Mouse (Mus musculus) forebrain, embryonic 12.5 days (tissue): ENCODE results near the gene Fa2h. TPM values are rescaled to one million over a fixed set of nuclear protein-coding genes. Genes with fewer than 3 reads are reported as not detected.

ENCODE experiments used
- ATAC-seq: fragments of 200-750 bp; cut with Nextera tagmentation; 2 replicates; pipeline ENCODE4 v1.8.0; 2017; ENCODE audit warnings: moderate TSS enrichment; ENCODE audit not compliant: low FRiP score
- H3K27ac ChIP-seq: fragments of 300-500 bp; sonication (generic); 2 replicates; pipeline ENCODE4 v1.5.1; 2016; ENCODE audit warnings: mild to moderate bottlenecking
- H3K27me3 ChIP-seq: fragments of 300-500 bp; sonication (generic); 2 replicates; pipeline ENCODE4 v1.6.1; 2016; ENCODE audit warnings: mild to moderate bottlenecking
- H3K36me3 ChIP-seq: fragments of 300-500 bp; sonication (generic); replicated peaks from 2 replicates; pipeline ENCODE4 v1.6.1; 2016; ENCODE audit warnings: mild to moderate bottlenecking
- H3K4me1 ChIP-seq: fragments of 300-500 bp; sonication (generic); 2 replicates; pipeline ENCODE4 v1.6.1; 2016
- H3K4me2 ChIP-seq: fragments of 300-500 bp; sonication (generic); 2 replicates; pipeline ENCODE4 v1.6.1; 2016; ENCODE audit warnings: mild to moderate bottlenecking, moderate library complexity
- H3K4me3 ChIP-seq: fragments of 300-500 bp; sonication (generic); replicated peaks from 2 replicates; pipeline ENCODE4 v1.5.1; 2016; ENCODE audit warnings: mild to moderate bottlenecking
- H3K9ac ChIP-seq: fragments of 300-500 bp; sonication (generic); 2 replicates; pipeline ENCODE4 v1.6.1; 2016; ENCODE audit warnings: mild to moderate bottlenecking
- H3K9me3 ChIP-seq: fragments of 300-500 bp; sonication (generic); 2 replicates; pipeline ENCODE4 v1.6.1; 2016
- WGBS: fragments of 180-500 bp; shearing (Covaris S2); methylation state at CpG from one replicate; pipeline ENCODE4 v1.1.7; 2016; 5-methylcytosine and 5-hydroxymethylcytosine counted together
- polyA plus RNA-seq: library from polyadenylated mRNA; unstranded; fragments of >200 nt; fragmentation: Nextera tagmentation; extraction: Ambion mirVana; gene quantifications from 2 replicates; pipeline ENCODE4 v1.2.1, GENCODE M21; 2016

Gene Fa2h
- not detected in 2 replicates for polyA plus RNA-seq

DNA sequence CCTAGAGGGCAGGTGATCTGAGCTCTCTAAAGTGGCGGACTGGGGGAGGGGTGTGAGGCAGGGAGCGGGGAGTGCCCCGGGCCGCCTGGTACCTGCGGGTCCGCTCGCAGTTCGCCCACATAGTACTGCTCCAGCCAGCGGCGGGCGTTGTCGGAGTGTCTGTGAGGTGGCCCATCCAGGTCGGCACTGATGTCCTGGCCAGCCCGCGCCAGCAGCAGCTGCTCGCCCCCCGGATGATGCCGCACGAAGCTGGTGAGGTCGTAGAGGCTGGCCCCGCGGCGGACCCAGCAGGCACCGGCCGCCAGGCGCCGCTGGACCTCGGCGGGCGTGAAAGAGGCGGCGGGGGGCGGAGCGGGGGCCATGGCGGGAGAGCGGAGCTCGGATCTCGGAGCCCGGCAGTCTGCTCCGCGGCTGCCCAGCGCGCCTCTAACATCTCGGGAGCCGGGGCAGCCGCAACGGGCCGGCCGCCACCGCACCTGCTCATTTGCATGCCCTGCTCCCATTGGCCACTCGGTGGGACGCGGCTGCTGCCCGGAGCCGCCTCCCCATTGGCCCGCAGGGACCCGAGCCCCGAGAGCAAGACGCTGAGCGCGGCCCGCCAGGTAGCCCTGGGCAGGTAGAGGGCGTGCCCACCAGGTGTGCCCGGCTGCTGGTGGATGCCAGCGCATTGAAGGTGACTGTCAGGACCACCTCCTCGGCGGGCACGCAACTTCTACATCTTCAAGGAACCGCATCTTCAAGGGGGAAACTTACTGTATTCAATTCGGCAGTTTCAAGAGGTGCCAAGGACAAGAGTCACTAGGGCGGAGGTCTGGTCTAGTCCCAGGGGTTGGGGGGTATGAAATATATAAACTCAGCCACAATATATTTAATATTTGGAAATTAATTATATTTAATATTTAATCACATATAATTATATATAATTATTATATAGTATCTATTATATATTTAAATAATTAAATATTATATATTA, at the start of gene Fa2h:
Fa2h (minus strand) TSS at position 434 of the 973 bp plus-strand sequence.
- H3K4me2 ChIP-seq = peak within 1 kb of the TSS; percentile 88
- peak; percentile 97 for ATAC-seq
- under 1% methylated on average over 71 of the region's 71 CpGs for WGBS
- H3K27me3 ChIP-seq = peaks cover 58% of the 10 kb centered on the region
- H3K9me3 ChIP-seq = no peaks in the 10 kb centered on the region
- peak within 1 kb of the TSS; percentile 50 for H3K9ac ChIP-seq
- H3K36me3 ChIP-seq = no peaks in the 10 kb centered on the region
- no peak within 1 kb of the TSS for H3K27ac ChIP-seq
- H3K4me3 ChIP-seq = peak within 1 kb of the TSS; percentile 53
- H3K4me1 ChIP-seq = peaks cover 11% of the 10 kb centered on the region

DNA sequence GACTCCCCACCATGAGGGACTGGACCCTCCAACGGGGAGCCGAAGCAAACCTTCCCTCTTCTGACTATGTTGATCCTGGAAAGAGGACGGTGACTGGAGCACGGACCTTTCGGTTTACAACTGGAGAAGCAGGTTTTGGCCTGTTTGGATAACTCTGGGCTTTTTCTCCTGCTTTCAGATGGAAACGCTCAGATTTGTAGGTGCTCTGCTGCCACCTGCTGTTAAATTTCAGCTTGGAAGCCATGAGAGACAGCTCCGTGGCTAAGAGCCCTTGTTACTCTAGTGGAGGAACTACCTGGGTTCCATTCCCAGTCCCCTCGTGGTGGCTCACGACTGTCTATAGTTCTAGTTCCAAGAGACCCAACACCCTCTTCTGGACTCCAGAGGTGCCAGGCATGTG, 45.6 kb upstream of the Fa2h start:
- Histone ChIP-seq H3K27ac (no peak overlapping the region), H3K4me2 (no peak overlapping the region)
- ATAC-seq = peak; percentile 36; the same call in 1 of the 2 replicates

DNA sequence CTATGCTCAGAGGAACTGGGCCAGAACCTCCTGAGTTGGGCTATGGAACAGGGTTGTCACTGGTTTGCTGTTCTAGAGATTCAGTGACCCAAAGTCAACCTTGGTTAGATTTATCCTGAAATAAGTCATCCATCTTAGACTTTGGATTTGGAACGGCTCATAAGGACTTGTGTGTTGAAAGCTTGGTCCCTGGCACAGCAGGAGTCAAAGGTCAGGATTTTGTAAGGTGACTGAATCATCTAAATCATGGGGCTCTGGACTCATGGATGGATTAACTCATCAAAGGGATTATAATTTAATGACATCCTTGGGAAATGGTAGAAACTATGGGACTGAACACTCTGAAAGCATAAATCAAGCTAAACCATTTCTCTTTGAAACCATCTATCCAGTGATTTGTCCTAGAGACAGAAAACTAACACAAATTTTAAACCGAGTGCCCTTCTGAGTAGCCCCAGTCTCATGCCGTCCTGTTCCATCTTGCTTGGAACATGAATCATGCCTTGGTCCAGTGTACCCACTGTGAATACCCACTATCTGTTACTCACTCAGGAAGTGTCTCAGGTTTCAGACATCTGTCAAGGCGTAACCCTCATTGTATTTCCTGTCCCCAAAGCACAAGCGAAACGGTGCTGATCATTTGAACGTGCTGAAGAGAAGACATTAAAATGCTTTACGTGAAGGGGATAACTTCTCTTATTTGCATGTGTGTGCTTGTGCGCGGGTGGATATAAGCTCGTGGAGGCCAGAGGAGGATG, 41.6 kb upstream of the Fa2h start:
- WGBS = 74% methylated on average over 11 of the region's 11 CpGs

More for the DNA sequence above, 45.6 kb upstream of the Fa2h start:
- Histone ChIP-seq H3K9me3 (no peaks in the 10 kb centered on the region), H3K9ac (no peak overlapping the region), H3K36me3 (no peaks in the 10 kb centered on the region), H3K27me3 (no peaks in the 10 kb centered on the region), H3K4me1 (no peaks in the 10 kb centered on the region), H3K4me3 (no peak overlapping the region)
- 34% methylated on average over 9 of the region's 9 CpGs for WGBS

DNA sequence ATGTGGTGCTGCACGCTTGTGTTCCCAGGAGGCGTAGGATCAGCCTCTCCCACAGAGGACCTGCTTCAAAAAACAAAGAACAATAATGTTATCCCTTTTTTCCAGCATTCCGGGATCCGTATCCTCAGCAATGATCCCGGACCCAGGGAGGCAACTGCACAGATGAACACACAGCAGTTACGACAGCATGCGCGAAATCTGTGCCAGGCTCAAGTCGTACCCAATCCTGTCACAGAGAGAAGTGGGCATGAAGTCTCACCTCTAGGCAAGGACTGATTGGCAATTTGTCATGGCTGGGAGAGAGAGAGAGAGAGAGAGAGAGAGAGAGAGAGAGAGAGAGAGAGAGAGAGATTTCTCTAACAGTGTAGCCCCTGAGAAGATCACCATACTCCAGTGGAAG, 31.0 kb upstream of the Fa2h start:
- ATAC-seq = no peak
- 92% methylated on average over 9 of the region's 9 CpGs for WGBS
- no peak overlapping the region for H3K4me3 ChIP-seq
- no peak overlapping the region for H3K4me2 ChIP-seq
- H3K27ac ChIP-seq = no peak overlapping the region
- no peaks in the 10 kb centered on the region for H3K9me3 ChIP-seq
- H3K9ac ChIP-seq = no peak overlapping the region
- H3K4me1 ChIP-seq = no peaks in the 10 kb centered on the region
- no peaks in the 10 kb centered on the region for H3K36me3 ChIP-seq
- no peaks in the 10 kb centered on the region for H3K27me3 ChIP-seq

More for the DNA sequence above, 41.6 kb upstream of the Fa2h start:
- H3K9ac ChIP-seq = no peak overlapping the region
- no peak for ATAC-seq
- H3K27ac ChIP-seq = no peak overlapping the region
- H3K4me1 ChIP-seq = no peaks in the 10 kb centered on the region
- H3K9me3 ChIP-seq = no peaks in the 10 kb centered on the region
- no peaks in the 10 kb centered on the region for H3K36me3 ChIP-seq
- no peak overlapping the region for H3K4me2 ChIP-seq
- H3K27me3 ChIP-seq = no peaks in the 10 kb centered on the region
- H3K4me3 ChIP-seq = no peak overlapping the region

DNA sequence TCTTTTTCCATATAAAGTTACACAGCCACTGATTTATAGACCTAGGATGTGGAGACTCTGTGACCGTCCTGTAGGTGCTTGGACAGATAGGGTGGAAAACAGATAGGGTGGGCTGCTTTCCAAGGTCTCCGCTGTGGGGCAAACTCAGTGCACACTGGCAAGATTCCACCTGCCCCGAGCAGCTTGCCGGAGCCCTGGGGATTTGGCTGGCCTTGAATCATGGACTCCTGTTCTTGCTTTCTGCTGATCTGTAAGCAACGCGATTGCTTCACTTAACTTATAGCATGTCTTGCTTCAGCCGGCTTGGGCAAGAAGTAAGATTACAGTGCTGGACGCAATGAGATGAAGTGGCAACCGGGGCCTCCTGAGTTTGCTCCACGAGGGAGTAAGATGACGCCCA, 30.6 kb upstream of the Fa2h start:
- Histone ChIP-seq H3K9me3 (no peaks in the 10 kb centered on the region), H3K36me3 (no peaks in the 10 kb centered on the region), H3K4me3 (no peak overlapping the region), H3K4me1 (no peaks in the 10 kb centered on the region), H3K4me2 (no peak overlapping the region), H3K9ac (no peak overlapping the region), H3K27ac (no peak overlapping the region), H3K27me3 (no peaks in the 10 kb centered on the region)
- ATAC-seq = no peak
- 90% methylated on average over 11 of the region's 11 CpGs for WGBS

DNA sequence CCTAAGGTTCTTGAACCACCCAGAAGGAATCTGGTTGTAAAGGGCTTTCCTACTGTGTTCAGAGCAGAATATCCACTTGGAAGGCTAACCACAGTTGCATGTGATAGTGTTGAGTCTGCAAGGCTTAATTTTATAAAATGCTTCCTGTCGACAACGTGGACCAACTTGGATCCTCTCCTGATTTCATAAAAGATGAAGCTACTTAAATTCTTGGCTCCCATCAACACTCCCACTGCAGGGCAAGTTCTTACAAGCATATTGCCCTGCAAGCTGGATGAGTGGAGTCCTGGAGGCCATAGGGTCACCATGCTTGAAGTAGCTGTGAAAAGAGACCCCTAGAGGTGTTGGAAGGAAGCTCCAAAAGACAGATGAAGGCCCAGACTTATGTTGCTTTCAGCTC, 29.0 kb upstream of the Fa2h start:
- Histone ChIP-seq H3K9me3 (no peaks in the 10 kb centered on the region), H3K9ac (no peak overlapping the region), H3K27ac (no peak overlapping the region), H3K36me3 (no peaks in the 10 kb centered on the region), H3K4me2 (no peak overlapping the region), H3K27me3 (no peaks in the 10 kb centered on the region), H3K4me1 (no peaks in the 10 kb centered on the region), H3K4me3 (no peak overlapping the region)
- no peak for ATAC-seq
- 95% methylated on average over 2 of the region's 2 CpGs for WGBS

DNA sequence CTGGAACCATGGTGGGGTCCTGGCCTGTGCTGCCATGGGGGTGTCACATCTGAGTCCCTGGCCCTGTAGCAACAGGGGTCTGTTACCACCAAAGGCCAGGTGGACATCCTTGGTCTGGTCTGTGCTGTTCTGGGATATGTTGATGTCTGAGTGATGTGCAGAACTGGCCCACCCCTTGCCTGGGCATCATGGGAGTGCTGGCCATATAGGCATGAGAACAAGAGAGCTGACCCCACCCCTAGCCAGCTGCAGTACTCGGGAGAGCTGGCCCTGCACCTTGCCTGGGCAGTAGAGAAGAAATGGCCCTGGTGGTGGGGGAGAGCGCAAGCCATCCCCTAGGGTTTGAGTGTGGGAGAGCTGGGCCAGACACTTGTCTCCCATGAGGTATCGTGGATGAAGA, 25.5 kb upstream of the Fa2h start:
- no peaks in the 10 kb centered on the region for H3K27me3 ChIP-seq
- H3K4me2 ChIP-seq = no peak overlapping the region
- H3K4me3 ChIP-seq = no peak overlapping the region
- H3K9me3 ChIP-seq = no peaks in the 10 kb centered on the region
- no peak overlapping the region for H3K27ac ChIP-seq
- no peak overlapping the region for H3K9ac ChIP-seq
- no peaks in the 10 kb centered on the region for H3K36me3 ChIP-seq
- no peaks in the 10 kb centered on the region for H3K4me1 ChIP-seq
- ATAC-seq = no peak
- 73% methylated on average over 3 of the region's 3 CpGs for WGBS

DNA sequence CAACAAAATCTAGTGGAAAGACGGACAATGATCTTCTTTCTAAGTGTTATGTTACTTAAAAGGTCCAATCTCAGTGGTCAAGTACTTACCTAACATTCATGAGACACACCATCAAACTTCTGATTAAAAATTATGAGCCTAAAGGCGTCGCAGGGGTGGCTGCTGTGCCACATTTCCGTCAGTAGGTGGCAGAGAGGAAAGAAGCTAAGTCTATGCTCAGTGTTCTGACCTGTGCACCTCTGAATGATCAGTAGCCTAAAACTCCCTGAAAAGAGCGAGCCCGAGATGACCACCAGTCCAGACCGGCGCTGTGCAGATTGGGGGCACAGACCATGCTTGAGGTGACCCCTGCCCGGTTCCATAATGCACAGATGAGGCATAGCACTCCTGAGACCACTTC, 25.0 kb upstream of the Fa2h start:
- Histone ChIP-seq H3K9ac (no peak overlapping the region), H3K4me2 (no peak overlapping the region)

DNA sequence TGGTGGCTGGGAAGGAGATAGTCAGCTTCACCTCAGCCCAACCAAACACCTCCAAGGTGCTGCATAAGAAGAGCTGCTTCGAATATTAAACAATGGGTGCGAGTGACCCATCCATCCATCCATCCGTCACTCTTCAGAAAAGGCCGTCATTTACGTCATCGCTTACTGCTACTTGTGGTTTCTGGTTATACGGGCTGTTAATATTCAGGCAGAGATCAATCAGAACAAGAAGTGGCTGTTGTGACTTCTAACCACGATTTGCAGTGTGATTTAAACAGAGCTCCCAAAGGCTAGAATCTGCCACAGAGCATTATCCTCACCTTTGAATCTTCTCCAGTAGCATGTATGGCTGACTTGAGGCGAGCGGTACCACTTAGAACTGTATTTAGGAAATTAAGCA, 23.6 kb upstream of the Fa2h start:
- H3K4me1 ChIP-seq = no peaks in the 10 kb centered on the region
- no peak for ATAC-seq
- 90% methylated on average over 10 of the region's 10 CpGs for WGBS
- no peak overlapping the region for H3K4me3 ChIP-seq
- H3K27me3 ChIP-seq = no peaks in the 10 kb centered on the region
- no peaks in the 10 kb centered on the region for H3K9me3 ChIP-seq
- H3K27ac ChIP-seq = no peak overlapping the region
- H3K9ac ChIP-seq = no peak overlapping the region
- no peak overlapping the region for H3K4me2 ChIP-seq
- no peaks in the 10 kb centered on the region for H3K36me3 ChIP-seq

More for the DNA sequence above, 25.0 kb upstream of the Fa2h start:
- 33% methylated on average over 9 of the region's 9 CpGs for WGBS
- Histone ChIP-seq H3K36me3 (no peaks in the 10 kb centered on the region), H3K27me3 (no peaks in the 10 kb centered on the region), H3K27ac (no peak overlapping the region), H3K4me3 (no peak overlapping the region), H3K9me3 (no peaks in the 10 kb centered on the region), H3K4me1 (no peaks in the 10 kb centered on the region)
- ATAC-seq = no peak

DNA sequence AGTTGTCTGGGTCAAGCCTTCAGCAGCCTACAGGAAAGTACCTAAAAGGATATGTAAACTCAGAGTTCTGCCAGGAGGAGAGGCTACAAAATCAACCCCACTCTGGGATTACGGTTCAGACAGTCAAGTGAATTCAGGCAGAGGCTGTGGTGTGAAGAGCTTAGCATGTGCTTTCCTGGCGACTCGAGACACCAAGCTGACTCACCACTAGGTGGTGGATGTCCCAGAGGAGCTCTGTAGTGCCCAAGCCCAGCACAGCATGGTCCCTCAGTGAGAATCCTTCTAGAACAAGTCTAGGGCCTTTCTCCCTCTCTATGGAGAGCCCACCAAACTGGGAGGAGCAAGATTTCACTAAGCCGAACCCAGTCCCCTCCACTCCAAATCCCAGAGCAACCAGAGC, 9.8 kb upstream of the Fa2h start:
- H3K36me3 ChIP-seq = no peaks in the 10 kb centered on the region
- no peak overlapping the region for H3K4me3 ChIP-seq
- H3K4me1 ChIP-seq = no peaks in the 10 kb centered on the region
- no peaks in the 10 kb centered on the region for H3K9me3 ChIP-seq
- H3K9ac ChIP-seq = no peak overlapping the region
- WGBS = 48% methylated on average over 4 of the region's 4 CpGs
- H3K4me2 ChIP-seq = no peak overlapping the region
- ATAC-seq = no peak
- H3K27me3 ChIP-seq = peaks cover 10% of the 10 kb centered on the region; the same call in 1 of the 2 replicates
- H3K27ac ChIP-seq = no peak overlapping the region

DNA sequence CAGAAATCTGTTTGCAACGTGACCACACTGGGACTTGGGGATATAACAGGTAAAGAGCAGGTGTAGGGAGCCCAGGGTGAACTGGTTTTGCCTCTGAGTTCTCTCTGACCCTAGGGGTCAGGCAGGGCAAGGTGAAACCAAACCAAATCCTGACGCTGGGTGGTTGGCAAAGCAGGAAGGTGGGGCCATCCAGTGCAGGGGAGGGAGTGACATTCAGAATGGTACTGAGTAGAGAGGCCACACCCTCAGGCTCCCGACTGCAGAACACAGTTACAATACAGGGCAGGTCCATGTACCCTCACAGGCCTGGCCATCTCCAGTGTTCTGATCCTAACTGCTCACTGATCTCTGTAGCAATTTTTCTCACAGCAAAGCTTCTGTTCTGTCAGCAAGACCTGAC, 2.4 kb downstream of the Fa2h start:
- Histone ChIP-seq H3K4me1 (peaks cover 11% of the 10 kb centered on the region), H3K4me3 (no peak overlapping the region), H3K9ac (no peak overlapping the region), H3K36me3 (no peaks in the 10 kb centered on the region), H3K27ac (no peak overlapping the region), H3K27me3 (peaks cover 59% of the 10 kb centered on the region), H3K4me2 (no peak overlapping the region), H3K9me3 (no peaks in the 10 kb centered on the region)
- whole genome bisulfite sequencing = 26% methylated on average over 3 of the region's 3 CpGs
- no peak for ATAC-seq

DNA sequence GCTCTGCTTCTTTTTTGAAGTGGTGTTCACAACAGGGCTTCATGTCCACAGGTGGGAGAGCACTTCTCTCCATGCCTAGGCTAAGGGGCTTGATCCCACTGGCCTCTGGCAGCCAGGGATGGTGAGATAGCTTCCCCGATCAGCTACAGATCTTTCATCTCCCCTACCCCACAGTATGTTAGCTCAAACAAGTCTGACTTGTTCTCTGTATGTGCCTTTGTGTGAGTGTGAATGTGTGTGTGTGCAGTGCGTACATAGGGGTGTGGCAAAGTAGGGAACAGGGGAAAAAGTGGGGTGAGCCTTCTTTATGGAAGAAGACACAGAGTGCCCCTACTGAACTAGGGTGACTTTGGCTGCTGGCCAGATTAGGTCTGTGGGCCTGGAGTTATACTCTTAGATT, 2.8 kb downstream of the Fa2h start:
- Histone ChIP-seq H3K4me3 (no peak overlapping the region), H3K4me1 (peaks cover 11% of the 10 kb centered on the region), H3K36me3 (no peaks in the 10 kb centered on the region), H3K27ac (no peak overlapping the region), H3K27me3 (peaks cover 55% of the 10 kb centered on the region), H3K4me2 (no peak overlapping the region), H3K9me3 (no peaks in the 10 kb centered on the region), H3K9ac (no peak overlapping the region)
- ATAC-seq = no peak
- WGBS = 76% methylated on average over 2 of the region's 2 CpGs
